Mouse (Mus musculus) forebrain, embryonic 15.5 days (tissue): ENCODE results near the gene Tmem132c. TPM values are rescaled to one million over a fixed set of nuclear protein-coding genes. Genes with fewer than 3 reads are reported as not detected.

Experiments
- ATAC-seq: fragments of 200-750 bp; cut with Nextera tagmentation; replicated peaks from 2 replicates; pipeline ENCODE4 v1.8.0; 2017; ENCODE audit warnings: mild to moderate bottlenecking, moderate TSS enrichment, moderate library complexity
- H3K27ac ChIP-seq: fragments of 300-500 bp; sonication (generic); replicated peaks from 2 replicates; pipeline ENCODE4 v1.5.1; 2015; ENCODE audit warnings: mild to moderate bottlenecking, inconsistent platforms
- H3K27me3 ChIP-seq: fragments of 300-500 bp; sonication (generic); 2 replicates; pipeline ENCODE4 v1.6.1; 2015; ENCODE audit warnings: inconsistent platforms
- H3K36me3 ChIP-seq: fragments of 300-500 bp; sonication (generic); 2 replicates; pipeline ENCODE4 v1.6.1; 2015; ENCODE audit warnings: mild to moderate bottlenecking, inconsistent platforms
- H3K4me1 ChIP-seq: fragments of 300-500 bp; sonication (generic); 2 replicates; pipeline ENCODE4 v1.6.1; 2015; ENCODE audit warnings: inconsistent platforms
- H3K4me2 ChIP-seq: fragments of 300-500 bp; sonication (generic); replicated peaks from 2 replicates; pipeline ENCODE4 v1.6.1; 2015; ENCODE audit warnings: mild to moderate bottlenecking, inconsistent platforms
- H3K4me3 ChIP-seq: fragments of 300-500 bp; sonication (generic); 2 replicates; pipeline ENCODE4 v1.5.1; 2015; ENCODE audit warnings: mild to moderate bottlenecking, inconsistent platforms
- H3K9ac ChIP-seq: fragments of 300-500 bp; sonication (generic); replicated peaks from 2 replicates; pipeline ENCODE4 v1.6.1; 2015; ENCODE audit warnings: mild to moderate bottlenecking, inconsistent platforms
- H3K9me3 ChIP-seq: fragments of 300-500 bp; sonication (generic); 2 replicates; pipeline ENCODE4 v1.6.1; 2016; ENCODE audit warnings: inconsistent platforms
- WGBS: fragments of 180-500 bp; shearing (Covaris S2); methylation state at CpG from one replicate; pipeline ENCODE4 v1.1.7; 2015; ENCODE audit warnings: mixed read lengths; 5-methylcytosine and 5-hydroxymethylcytosine counted together
- polyA plus RNA-seq: library from polyadenylated mRNA; unstranded; fragments of >200 nt; fragmentation: Nextera tagmentation; extraction: Ambion mirVana; gene quantifications from 2 replicates; pipeline ENCODE4 v1.2.1, GENCODE M21; 2015

Gene Tmem132c
- polyA plus RNA-seq, 1 experiment from 2014 or later: 7.5 TPM

- WGBS: 77% methylated on average over 6 of the region's 6 CpGs
- Histone ChIP-seq H3K4me3 (no peak overlapping the region), H3K27me3 (no peaks in the 10 kb centered on the region), H3K4me1 (no peaks in the 10 kb centered on the region), H3K9ac (no peak overlapping the region), H3K9me3 (no peaks in the 10 kb centered on the region), H3K36me3 (peaks cover 46% of the 10 kb centered on the region), H3K4me2 (no peak overlapping the region), H3K27ac (no peak overlapping the region)
- no peak for ATAC-seq
Observed at GRCm38 (mm10) chr5:127592854-127593253, 351.2 kb downstream of the Tmem132c start.

GRCm38 (mm10) chr5:127595676-127596075, 354.1 kb downstream of the Tmem132c start:
- WGBS: 87% methylated on average over 3 of the region's 3 CpGs
- no peak for ATAC-seq
- H3K9me3 ChIP-seq: no peaks in the 10 kb centered on the region

GRCm38 (mm10) chr5:127596862-127597261, 355.3 kb downstream of the Tmem132c start:
- no peak overlapping the region for H3K4me3 ChIP-seq
- no peaks in the 10 kb centered on the region for H3K27me3 ChIP-seq
- ATAC-seq: no peak
- H3K36me3 ChIP-seq: peaks cover 79% of the 10 kb centered on the region
- H3K9ac ChIP-seq: no peak overlapping the region
- no peak overlapping the region for H3K27ac ChIP-seq
- H3K4me1 ChIP-seq: no peaks in the 10 kb centered on the region
- no peaks in the 10 kb centered on the region for H3K9me3 ChIP-seq
- H3K4me2 ChIP-seq: no peak overlapping the region
- 93% methylated on average over 7 of the region's 7 CpGs for WGBS

More at GRCm38 (mm10) chr5:127595676-127596075, 354.1 kb downstream of the Tmem132c start:
- Histone ChIP-seq H3K4me3 (no peak overlapping the region), H3K4me2 (no peak overlapping the region), H3K4me1 (no peaks in the 10 kb centered on the region), H3K9ac (no peak overlapping the region), H3K27ac (no peak overlapping the region), H3K27me3 (no peaks in the 10 kb centered on the region), H3K36me3 (peaks cover 69% of the 10 kb centered on the region)

DNA sequence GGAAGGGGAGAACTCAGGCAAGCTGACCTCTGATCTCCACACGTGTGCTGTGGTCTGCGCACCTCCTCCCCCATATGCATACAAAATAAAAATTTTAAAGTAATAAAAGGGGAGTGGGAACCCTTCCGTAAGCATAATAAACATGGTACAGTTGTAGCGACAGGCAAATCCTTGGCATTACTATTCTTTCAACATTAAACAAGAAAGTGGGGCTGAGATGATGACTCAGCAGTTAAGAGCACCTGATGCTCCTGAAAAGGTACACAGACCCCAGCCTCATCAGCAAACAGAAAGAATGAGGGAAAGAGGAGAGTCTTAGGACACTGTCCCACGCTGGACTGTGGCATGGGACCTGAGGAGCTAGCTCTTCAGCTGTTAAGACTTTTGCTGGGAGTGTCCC, 361.4 kb downstream of the Tmem132c start:
- H3K9ac ChIP-seq: no peak overlapping the region
- ATAC-seq: no peak

DNA sequence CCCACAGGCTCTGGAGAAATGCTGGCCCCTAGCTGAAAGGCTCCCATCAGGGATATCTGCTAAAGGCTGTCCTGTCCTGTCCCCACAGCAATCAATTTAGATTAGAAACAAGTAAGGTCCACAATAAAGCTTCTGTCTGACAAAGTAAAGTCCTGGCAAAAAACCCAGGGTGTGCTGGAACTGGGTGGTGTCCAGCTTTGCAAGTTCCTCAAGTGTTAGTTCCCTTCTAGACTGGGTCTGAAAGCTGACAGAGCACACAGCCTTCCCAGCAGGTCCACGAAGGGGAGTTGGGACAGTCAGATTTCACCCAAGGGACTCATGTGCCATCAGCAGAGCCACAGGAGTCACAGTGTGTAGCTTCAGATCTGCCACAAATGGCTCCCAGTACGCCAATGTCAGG, 365.9 kb downstream of the Tmem132c start:
- 90% methylated on average over 2 of the region's 2 CpGs for WGBS
- Histone ChIP-seq H3K4me3 (no peak overlapping the region), H3K9ac (no peak overlapping the region), H3K4me2 (no peak overlapping the region), H3K27ac (no peak overlapping the region), H3K36me3 (peaks cover 33% of the 10 kb centered on the region), H3K4me1 (0 out of 2 replicates have a peak, but pooled peaks cover 6% of the 10 kb centered on the region), H3K9me3 (no peaks in the 10 kb centered on the region), H3K27me3 (no peaks in the 10 kb centered on the region)
- no peak for ATAC-seq

More for the DNA sequence above, 361.4 kb downstream of the Tmem132c start:
- Histone ChIP-seq H3K27ac (no peak overlapping the region), H3K4me3 (no peak overlapping the region), H3K36me3 (peaks cover 68% of the 10 kb centered on the region), H3K27me3 (no peaks in the 10 kb centered on the region), H3K4me1 (no peaks in the 10 kb centered on the region), H3K9me3 (no peaks in the 10 kb centered on the region), H3K4me2 (no peak overlapping the region)
- WGBS: 95% methylated on average over 5 of the region's 5 CpGs

GRCm38 (mm10) chr5:127609191-127609714, 367.6 kb downstream of the Tmem132c start:
- Histone ChIP-seq H3K4me1 (peaks cover 13% of the 10 kb centered on the region), H3K4me3 (no peak overlapping the region), H3K27me3 (no peaks in the 10 kb centered on the region), H3K4me2 (no peak overlapping the region), H3K9ac (no peak overlapping the region), H3K9me3 (no peaks in the 10 kb centered on the region), H3K36me3 (peaks cover 18% of the 10 kb centered on the region), H3K27ac (no peak overlapping the region)
- ATAC-seq: no peak
- WGBS: 87% methylated on average over 7 of the region's 7 CpGs

GRCm38 (mm10) chr5:127610787-127611509, 369.3 kb downstream of the Tmem132c start:
- WGBS: 86% methylated on average over 6 of the region's 6 CpGs
- Histone ChIP-seq H3K4me3 (no peak overlapping the region), H3K36me3 (peaks cover 11% of the 10 kb centered on the region), H3K27me3 (no peaks in the 10 kb centered on the region), H3K9ac (no peak overlapping the region), H3K9me3 (no peaks in the 10 kb centered on the region), H3K4me2 (no peak overlapping the region), H3K4me1 (peaks cover 30% of the 10 kb centered on the region), H3K27ac (no peak overlapping the region)
- ATAC-seq: no peak

DNA sequence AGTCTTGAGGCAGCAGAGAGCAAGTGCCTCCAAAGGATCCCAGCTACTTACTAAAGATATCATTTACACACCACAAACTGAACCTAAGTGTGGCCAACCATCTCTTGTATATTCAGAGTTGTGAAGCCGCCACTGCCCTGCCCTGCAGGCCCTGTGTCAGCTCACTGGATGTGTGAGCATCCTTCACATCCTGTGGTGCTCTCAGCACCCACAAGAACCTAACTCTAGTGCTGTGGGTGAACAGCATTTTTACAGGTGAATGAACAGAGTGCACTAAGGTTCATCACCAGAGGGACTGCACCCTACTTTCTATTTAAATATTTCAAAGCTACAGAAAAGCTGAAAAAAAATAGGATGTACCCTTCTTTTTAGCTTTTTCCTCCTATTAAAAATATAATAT, 370.3 kb downstream of the Tmem132c start:
- H3K36me3 ChIP-seq: peaks cover 10% of the 10 kb centered on the region
- no peaks in the 10 kb centered on the region for H3K9me3 ChIP-seq
- no peak overlapping the region for H3K4me3 ChIP-seq
- no peaks in the 10 kb centered on the region for H3K27me3 ChIP-seq
- no peak for ATAC-seq
- H3K4me1 ChIP-seq: peaks cover 35% of the 10 kb centered on the region
- no peak overlapping the region for H3K9ac ChIP-seq
- no peak overlapping the region for H3K27ac ChIP-seq
- 93% methylated on average over 1 of the region's 1 CpGs for WGBS
- no peak overlapping the region for H3K4me2 ChIP-seq

- Histone ChIP-seq H3K4me1 (peaks cover 36% of the 10 kb centered on the region), H3K9me3 (no peaks in the 10 kb centered on the region), H3K9ac (no peak overlapping the region), H3K4me3 (no peak overlapping the region), H3K27me3 (no peaks in the 10 kb centered on the region), H3K4me2 (no peak overlapping the region), H3K27ac (no peak overlapping the region), H3K36me3 (peaks cover 7% of the 10 kb centered on the region)
- 92% methylated on average over 6 of the region's 6 CpGs for WGBS
- ATAC-seq: no peak
Observed at GRCm38 (mm10) chr5:127612397-127612796, 370.8 kb downstream of the Tmem132c start.
